Mouse (Mus musculus) large intestine, adult 2 months (tissue): ENCODE results near the gene Sec14l4. TPM values are rescaled to one million over a fixed set of nuclear protein-coding genes. Genes with fewer than 3 reads are reported as not detected.
"Not testable (repeated sequence)": the region's sequence is repeated elsewhere in the genome, so short reads cannot be mapped to it uniquely, and the experiment has no call there.

ENCODE experiments used
- DNase-seq: peaks from one replicate; pipeline ENCODE4 v3.0.0-alpha.2; 2012; ENCODE audit warnings: low read depth, low spot score
- WGBS: fragments of 180-500 bp; shearing (Covaris S2); methylation state at CpG from one replicate; pipeline ENCODE4 v1.1.7; 2018; 5-methylcytosine and 5-hydroxymethylcytosine counted together
- polyA plus RNA-seq: library from polyadenylated mRNA; depleted of rRNA; stranded (reverse); fragments of >200 nt; gene quantifications from 2 replicates; pipeline ENCODE4 v1.2.3, GENCODE M21; 2012; rRNA removed

Gene Sec14l4
- polyA plus RNA-seq, result 0.05 TPM in 1 of 2 replicates, not detected in the other

GRCm38 (mm10) chr11:4031126-4031941, at the start of gene Sec14l4:
Gene Sec14l4 (plus strand): TSS chr11:4031462.
- WGBS, result 43% methylated on average over 16 of the region's 16 CpGs
- DNase-seq, result no peak

DNA sequence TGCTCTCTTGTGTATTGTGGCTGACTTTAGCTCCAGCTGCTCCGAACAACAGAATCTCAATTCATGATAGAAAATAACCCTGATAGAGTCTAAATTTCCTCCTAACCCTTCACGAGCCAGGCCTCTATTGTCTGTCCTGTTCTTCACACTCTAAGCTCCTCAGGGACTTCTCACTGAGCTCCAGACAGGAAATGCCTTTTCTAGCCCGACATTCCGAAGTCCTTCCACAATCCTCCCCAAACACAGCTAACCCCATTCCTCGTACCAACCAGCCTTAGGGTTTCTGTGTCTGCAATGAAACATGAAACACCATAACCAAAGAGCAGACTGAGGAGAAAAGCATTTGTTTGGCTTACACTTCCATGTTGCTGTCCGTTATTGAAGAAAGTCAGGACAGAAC, 49.7 kb upstream of the Sec14l4 start:
- 65% methylated on average over 6 of the region's 6 CpGs for WGBS

GRCm38 (mm10) chr11:3982275-3983209, 48.7 kb upstream of the Sec14l4 start:
- no peak for DNase-seq
- WGBS, result 40% methylated on average over 7 of the region's 7 CpGs

More for the DNA sequence above, 49.7 kb upstream of the Sec14l4 start:
- no peak for DNase-seq

- DNase-seq, result no peak
- WGBS, result under 1% methylated on average over 35 of the region's 37 CpGs
Measured at GRCm38 (mm10) chr11:3983291-3983862, 47.9 kb upstream of the Sec14l4 start, which contains the start of gene Gal3st1. Gene Gal3st1 (plus strand): TSS chr11:3983636.

DNA sequence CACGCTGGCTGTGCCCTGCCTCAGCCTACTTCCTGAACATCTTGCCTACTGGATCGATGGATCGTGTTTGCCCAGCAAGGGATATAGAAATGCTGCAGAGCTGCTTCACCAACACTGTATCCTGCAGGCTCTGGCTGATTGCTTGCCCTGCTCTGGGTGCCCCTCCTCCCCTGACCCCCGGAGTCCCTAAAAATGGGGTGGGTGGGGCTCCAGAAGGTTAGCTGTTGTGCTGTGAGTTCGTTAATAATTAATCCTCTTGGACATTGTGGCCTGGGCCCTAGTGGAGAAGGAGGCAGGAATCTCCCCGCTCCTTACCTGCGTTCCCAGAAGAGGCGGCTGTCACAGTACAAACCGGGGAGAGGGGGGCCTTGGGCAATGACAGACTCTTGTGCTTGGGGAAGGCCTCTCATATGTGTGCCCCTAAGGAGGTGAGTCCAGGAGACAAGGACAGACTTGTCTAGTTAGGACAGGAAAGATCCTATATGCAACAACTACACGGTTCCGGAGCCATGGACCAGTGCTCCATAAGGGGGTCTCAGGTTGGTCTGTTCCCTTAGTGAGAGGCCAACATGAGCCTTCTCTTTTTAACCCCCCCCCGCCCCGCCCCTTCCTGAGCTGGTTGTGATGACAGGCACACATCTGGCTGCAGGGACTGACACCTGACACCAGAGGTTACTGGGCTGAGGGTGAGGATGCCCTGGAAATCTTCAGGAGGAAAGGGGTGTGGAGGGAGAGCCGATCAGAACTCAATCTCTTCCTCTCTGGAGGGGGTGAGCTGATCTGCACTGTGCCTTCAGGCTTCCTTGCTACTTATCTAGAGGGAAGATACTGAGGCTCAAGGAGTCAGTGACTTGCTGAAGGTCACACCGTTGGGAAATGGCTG, 47.2 kb upstream of the Sec14l4 start:
- no peak for DNase-seq
- 6% methylated on average over 15 of the region's 15 CpGs for WGBS

DNA sequence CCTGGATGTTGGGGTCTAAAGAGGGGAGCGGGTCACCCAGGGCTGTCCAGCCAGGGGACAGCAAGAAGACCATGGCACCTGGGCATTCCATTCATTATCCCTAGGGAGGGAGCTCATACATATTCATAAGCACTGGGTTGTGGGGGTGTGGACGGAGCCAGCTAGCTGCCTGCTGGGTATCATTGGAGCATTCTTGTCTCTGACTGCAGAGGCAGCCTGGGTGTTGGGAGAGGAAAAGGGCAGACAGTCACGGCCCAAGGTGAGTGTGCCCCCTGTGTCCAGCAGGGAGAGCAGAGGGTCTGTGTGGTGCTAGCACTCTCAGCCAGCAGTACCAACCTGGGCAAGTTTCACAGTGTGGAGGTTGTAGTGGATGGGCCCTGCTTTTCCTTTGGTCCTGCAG, 41.5 kb upstream of the Sec14l4 start:
- 83% methylated on average over 3 of the region's 3 CpGs for WGBS

GRCm38 (mm10) chr11:3993132-3993531, 38.1 kb upstream of the Sec14l4 start:
- 65% methylated on average over 6 of the region's 6 CpGs for WGBS
- no peak for DNase-seq

More for the DNA sequence above, 41.5 kb upstream of the Sec14l4 start:
- no peak for DNase-seq

DNA sequence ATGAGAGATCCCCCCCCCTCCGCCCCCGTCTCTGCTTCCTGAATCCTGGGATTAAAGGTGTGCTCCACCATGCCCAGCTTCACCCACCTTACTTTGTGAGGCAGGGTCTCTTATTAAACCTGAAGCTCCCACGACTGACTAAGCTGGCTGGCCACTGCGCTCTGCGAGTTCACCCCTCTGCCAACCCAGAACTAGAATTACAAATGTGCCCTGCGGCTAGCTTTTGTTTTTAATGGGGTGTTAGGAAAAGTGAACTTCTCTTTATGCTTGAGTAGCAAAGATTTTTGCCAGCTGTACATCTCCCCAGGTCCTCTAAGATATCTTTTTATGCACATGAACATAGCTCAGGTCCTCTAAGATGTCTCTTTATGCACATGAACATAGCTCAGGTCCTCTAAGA, 37.3 kb upstream of the Sec14l4 start:
- WGBS, result 93% methylated on average over 6 of the region's 6 CpGs
- no peak for DNase-seq

GRCm38 (mm10) chr11:3995511-3995910, 35.8 kb upstream of the Sec14l4 start:
- 81% methylated on average over 5 of the region's 5 CpGs for WGBS
- no peak for DNase-seq

GRCm38 (mm10) chr11:3996840-3997239, 34.4 kb upstream of the Sec14l4 start:
- DNase-seq, result no peak
- 90% methylated on average over 3 of the region's 3 CpGs for WGBS

GRCm38 (mm10) chr11:3997978-3998720, 33.1 kb upstream of the Sec14l4 start:
- 63% methylated on average over 66 of the region's 66 CpGs for WGBS

GRCm38 (mm10) chr11:3999547-3999946, 31.7 kb upstream of the Sec14l4 start:
- 21% methylated on average over 5 of the region's 5 CpGs for WGBS
- DNase-seq, result peak; percentile 59

More at GRCm38 (mm10) chr11:3997978-3998720, 33.1 kb upstream of the Sec14l4 start:
- no peak for DNase-seq

GRCm38 (mm10) chr11:4001603-4002002, 29.7 kb upstream of the Sec14l4 start:
- WGBS, result 8% methylated on average over 5 of the region's 5 CpGs
- no peak for DNase-seq

DNA sequence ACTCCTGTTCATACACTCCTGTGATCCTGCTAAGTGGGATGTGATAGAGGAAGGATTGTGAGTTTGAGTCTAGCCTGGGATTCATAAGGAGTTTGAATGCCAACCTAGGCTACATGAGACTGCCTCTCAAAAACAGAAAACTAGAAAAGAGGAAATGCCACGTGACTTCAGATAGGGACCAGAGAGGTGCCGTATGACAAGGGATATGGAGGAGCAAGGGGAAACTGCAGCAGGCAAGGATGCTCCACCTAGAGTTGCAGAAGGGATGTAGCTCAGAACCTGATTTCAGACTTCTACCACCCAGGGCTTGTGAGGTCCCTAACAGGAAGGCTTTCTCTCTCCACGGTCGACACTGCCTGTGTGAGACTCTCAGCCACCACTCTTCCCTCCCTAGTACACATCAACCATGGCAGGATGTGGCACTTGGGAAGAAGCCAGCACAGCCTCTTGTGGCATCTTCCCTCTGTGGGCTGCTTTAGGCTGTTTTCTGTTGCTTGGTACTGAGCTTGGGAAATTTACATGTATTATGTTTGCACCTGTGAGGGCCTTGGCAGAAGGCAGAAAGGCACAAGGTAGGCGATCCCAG, 25.9 kb upstream of the Sec14l4 start:
- WGBS, result 65% methylated on average over 5 of the region's 5 CpGs

GRCm38 (mm10) chr11:4006462-4006861, 24.8 kb upstream of the Sec14l4 start:
- DNase-seq, result no peak

More for the DNA sequence above, 25.9 kb upstream of the Sec14l4 start:
- no peak for DNase-seq

GRCm38 (mm10) chr11:4012616-4013015, 18.6 kb upstream of the Sec14l4 start:
- WGBS, result 78% methylated on average over 1 of the region's 1 CpGs
- no peak for DNase-seq

More at GRCm38 (mm10) chr11:4006462-4006861, 24.8 kb upstream of the Sec14l4 start:
- 80% methylated on average over 3 of the region's 3 CpGs for WGBS

- DNase-seq, result not testable (repeated sequence)
- WGBS, result 82% methylated on average over 14 of the region's 14 CpGs
Measured at GRCm38 (mm10) chr11:4015796-4016195, 15.5 kb upstream of the Sec14l4 start.

- not testable (repeated sequence) for DNase-seq
- WGBS, result 80% methylated on average over 13 of the region's 13 CpGs
Measured at GRCm38 (mm10) chr11:4022111-4022510, 9.2 kb upstream of the Sec14l4 start.
